Mouse (Mus musculus) megakaryocyte progenitor cell, adult 5-6 weeks (primary cell): ENCODE measurements around the gene Rprd1b. TPM values are rescaled to one million over a fixed set of nuclear protein-coding genes. Genes with fewer than 3 reads are reported as not detected.

Source experiments
- ATAC-seq: replicated peaks from 2 replicates; pipeline ENCODE4 v1.8.0; 2016; ENCODE audit warnings: mild to moderate bottlenecking, moderate TSS enrichment, inconsistent platforms; ENCODE audit not compliant: poor library complexity
- total RNA-seq, 2 experiments: library from RNA; stranded (forward) in 1 of 2; stranded (reverse) in 1 of 2; fragments of 157-497, 149-512 nt in 1 of 2; fragments of 200-1000 nt in 1 of 2; gene quantifications; 2 replicates each; pipeline versions ENCODE4 v1.2.3 to v1.2.4; 2015 to 2017

Rprd1b gene
- total RNA-seq, 2 experiments from 2014 or later, result 23.9 to 38.4 TPM

- ATAC-seq, result no peak
Measured at GRCm38 (mm10) chr2:158078971-158079370, 50.7 kb downstream of the Rprd1b start.

- peak; percentile 76 for ATAC-seq
Measured at GRCm38 (mm10) chr2:158079843-158080395, 51.6 kb downstream of the Rprd1b start.

GRCm38 (mm10) chr2:158080622-158081241, 52.4 kb downstream of the Rprd1b start:
- ATAC-seq, result no peak

- no peak for ATAC-seq
Measured at GRCm38 (mm10) chr2:158084486-158084885, 56.2 kb downstream of the Rprd1b start.

GRCm38 (mm10) chr2:158090096-158090495, 61.8 kb downstream of the Rprd1b start:
- no peak for ATAC-seq

- peak; percentile 79 for ATAC-seq
Measured at GRCm38 (mm10) chr2:158093345-158093744, 65.0 kb downstream of the Rprd1b start.

GRCm38 (mm10) chr2:158094300-158094699, 66.0 kb downstream of the Rprd1b start:
- ATAC-seq, result no peak

- no peak for ATAC-seq
Measured at GRCm38 (mm10) chr2:158094846-158095245, 66.5 kb downstream of the Rprd1b start.

GRCm38 (mm10) chr2:158097071-158097470, 68.8 kb downstream of the Rprd1b start:
- ATAC-seq, result no peak

GRCm38 (mm10) chr2:158098730-158099129, 70.4 kb downstream of the Rprd1b start:
- ATAC-seq, result no peak

GRCm38 (mm10) chr2:158099537-158099936, 71.2 kb downstream of the Rprd1b start:
- no peak for ATAC-seq

- ATAC-seq, result no peak
Measured at GRCm38 (mm10) chr2:158101768-158102167, 73.5 kb downstream of the Rprd1b start.

- no peak for ATAC-seq
Measured at GRCm38 (mm10) chr2:158104966-158105365, 76.7 kb downstream of the Rprd1b start.

- ATAC-seq, result peak; percentile 68
Measured at GRCm38 (mm10) chr2:158105605-158106004, 77.3 kb downstream of the Rprd1b start.

GRCm38 (mm10) chr2:158106947-158107587, 78.8 kb downstream of the Rprd1b start:
- peak; percentile 82 for ATAC-seq

- 0 out of 2 replicates have a peak, but pooled peaks have one; percentile 8 for ATAC-seq
Measured at GRCm38 (mm10) chr2:158109516-158109915, 81.2 kb downstream of the Rprd1b start.

GRCm38 (mm10) chr2:158113591-158114257, 85.4 kb downstream of the Rprd1b start:
- ATAC-seq, result peak; percentile 52

- ATAC-seq, result no peak
Measured at GRCm38 (mm10) chr2:158114931-158115330, 86.6 kb downstream of the Rprd1b start.

- ATAC-seq, result peak; percentile 63
Measured at GRCm38 (mm10) chr2:158115838-158116453, 87.6 kb downstream of the Rprd1b start.

- ATAC-seq, result peak; percentile 65
Measured at GRCm38 (mm10) chr2:158116653-158117052, 88.4 kb downstream of the Rprd1b start.

GRCm38 (mm10) chr2:158119145-158119544, 90.8 kb downstream of the Rprd1b start:
- no peak for ATAC-seq
